Mouse (Mus musculus) adrenal gland, postnatal 25 days (tissue): ENCODE measurements at regions not wholly inside any gene's neighbourhood (a gene's known extent, or its start where the extent isn't known, plus 50 kb on each side); places are given as distances from the start of the nearest gene placed in this dataset.

ENCODE experiments used
- DNase-seq: peaks from one replicate; pipeline ENCODE4 v3.0.0; 2021; ENCODE audit warnings: mixed read lengths

- DNase-seq = no peak
These were observed 54.6 kb downstream of the Gm11733 start for GRCm38 (mm10) chr11:117538732-117539131.

GRCm38 (mm10) chr11:117540609-117541008 is 56.4 kb downstream of the Gm11733 start:
- no peak for DNase-seq

GRCm38 (mm10) chr11:117541205-117541884 is 57.2 kb downstream of the Gm11733 start:
- peak; percentile 46 for DNase-seq

GRCm38 (mm10) chr11:117543191-117543590 is 59.0 kb downstream of the Gm11733 start:
- no peak for DNase-seq

- DNase-seq = no peak
These were observed 60.3 kb downstream of the Gm11733 start for GRCm38 (mm10) chr11:117544507-117544906.

GRCm38 (mm10) chr11:117544926-117545325 is 60.8 kb downstream of the Gm11733 start:
- no peak for DNase-seq

- DNase-seq = no peak
These were observed 67.8 kb downstream of the Gm11733 start for GRCm38 (mm10) chr11:117551926-117552325.

GRCm38 (mm10) chr11:117552430-117552969 is 68.3 kb downstream of the Gm11733 start:
- DNase-seq = no peak

- no peak for DNase-seq
These were observed 69.9 kb downstream of the Gm11733 start for GRCm38 (mm10) chr11:117554111-117554510.

- DNase-seq = peak; percentile 40
These were observed 73.6 kb downstream of the Gm11733 start for GRCm38 (mm10) chr11:117557474-117558381.

GRCm38 (mm10) chr11:117559839-117560238 is 75.7 kb downstream of the Gm11733 start:
- no peak for DNase-seq

- no peak for DNase-seq
These were observed 83.9 kb downstream of the Gm11733 start for GRCm38 (mm10) chr11:117567961-117568605.

- peak; percentile 38 for DNase-seq
These were observed 84.4 kb downstream of the Gm11733 start for GRCm38 (mm10) chr11:117568606-117568991.

GRCm38 (mm10) chr11:117569566-117570101 is 84.5 kb upstream of the Tnrc6c start:
- DNase-seq = no peak

GRCm38 (mm10) chr11:117571858-117572257 is 82.2 kb upstream of the Tnrc6c start:
- DNase-seq = no peak

GRCm38 (mm10) chr11:117574721-117575120 is 79.4 kb upstream of the Tnrc6c start:
- peak; percentile 27 for DNase-seq

- DNase-seq = no peak
These were observed 75.0 kb upstream of the Tnrc6c start for GRCm38 (mm10) chr11:117579121-117579520.

- DNase-seq = no peak
These were observed 74.4 kb upstream of the Tnrc6c start for GRCm38 (mm10) chr11:117579720-117580119.

- no peak for DNase-seq
These were observed 70.6 kb upstream of the Tnrc6c start for GRCm38 (mm10) chr11:117583478-117583877.

GRCm38 (mm10) chr11:117585556-117585955 is 68.5 kb upstream of the Tnrc6c start:
- DNase-seq = no peak

- DNase-seq = no peak
These were observed 68.0 kb upstream of the Tnrc6c start for GRCm38 (mm10) chr11:117586063-117586462.

- DNase-seq = no peak
These were observed 67.1 kb upstream of the Tnrc6c start for GRCm38 (mm10) chr11:117586857-117587425.
